Mouse (Mus musculus): ENCODE data around the gene Olfr734.

Olfr734 gene

DNA sequence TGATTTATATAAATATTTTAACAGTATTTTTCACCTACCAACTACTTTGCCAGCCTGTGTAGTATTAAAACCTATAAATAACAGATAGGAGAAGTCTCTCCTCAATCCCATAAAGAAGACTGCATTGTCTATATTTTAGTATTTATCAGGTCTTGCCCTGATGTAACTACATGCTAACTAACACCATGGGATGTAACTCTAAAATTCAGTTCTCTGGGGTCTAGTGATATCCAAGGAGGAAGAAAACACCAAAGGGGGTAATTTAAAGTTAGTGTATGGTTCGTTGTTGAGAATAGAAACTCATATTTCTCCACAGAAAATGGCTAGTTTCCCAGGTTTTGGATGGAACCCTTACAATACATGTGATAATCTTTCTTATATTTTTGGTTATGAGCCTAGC, at the start of gene Olfr734:
Gene Olfr734, minus strand, starts transcription at position 101 of the 400 bp plus-strand sequence.
- DNase-seq = no peak

DNA sequence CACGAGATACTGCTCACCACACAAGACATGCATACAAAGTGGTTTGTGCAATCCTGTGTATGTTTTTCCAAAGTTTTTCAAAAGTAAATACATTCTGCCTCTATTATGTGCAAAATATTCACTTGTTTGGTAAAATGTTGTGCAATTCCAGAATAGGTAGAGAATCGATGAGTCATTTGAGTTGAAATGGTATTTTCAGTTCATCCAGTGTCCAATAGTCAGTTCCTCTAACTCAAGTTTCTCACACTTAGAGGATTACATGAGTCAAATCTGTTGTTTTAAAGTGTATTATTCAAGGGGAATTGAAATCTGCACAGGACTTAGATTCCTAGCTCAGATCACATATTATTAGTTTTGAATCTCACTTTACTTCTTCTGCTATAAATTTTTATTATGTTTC, 37.0 kb upstream of the Olfr734 start:
- no peak for DNase-seq

DNA sequence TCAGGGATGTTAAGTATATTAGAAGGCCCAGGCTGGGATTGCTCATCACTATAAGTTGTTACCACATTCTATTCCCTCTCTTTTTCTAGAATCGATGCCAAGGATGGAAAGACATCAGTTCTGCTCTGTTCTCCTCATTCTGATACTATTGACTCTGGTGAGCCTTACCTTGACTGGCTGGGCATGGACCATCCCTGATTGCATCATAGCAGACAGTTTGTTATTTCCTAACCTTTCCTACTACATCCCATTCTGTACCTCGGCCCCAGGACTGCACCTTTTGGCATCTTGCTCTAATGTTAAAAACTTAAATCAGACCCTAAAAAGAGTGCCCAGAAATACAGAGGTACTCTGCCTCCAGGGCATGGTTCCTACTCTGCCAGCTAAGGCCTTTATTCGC, 33.9 kb upstream of the Olfr734 start:
- no peak for DNase-seq

DNA sequence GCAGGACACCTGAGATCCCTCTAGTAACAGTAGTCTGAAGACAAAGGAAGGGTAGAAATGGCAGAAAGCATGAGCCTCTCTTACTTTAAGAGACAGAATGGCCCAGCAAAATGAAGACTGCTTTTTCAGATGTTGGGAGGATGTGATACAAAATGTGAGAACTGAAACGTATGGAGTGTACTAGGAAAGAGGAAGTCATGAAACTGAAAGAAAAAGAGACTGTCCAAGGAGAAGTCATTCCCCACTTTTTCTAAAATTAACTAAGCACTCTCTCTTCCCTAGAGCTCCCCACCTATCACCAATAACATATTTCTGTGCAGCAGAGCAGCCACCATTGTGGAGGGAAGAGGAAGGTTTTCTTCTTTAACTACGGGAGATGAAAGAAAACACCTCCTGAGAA, 31.0 kb upstream of the Olfr734 start, which contains the start of gene Tlr11:
Gene Tlr11, plus strand, starts transcription at position 322 of the 400 bp plus-strand sequence.
- DNase-seq = no peak

DNA sequence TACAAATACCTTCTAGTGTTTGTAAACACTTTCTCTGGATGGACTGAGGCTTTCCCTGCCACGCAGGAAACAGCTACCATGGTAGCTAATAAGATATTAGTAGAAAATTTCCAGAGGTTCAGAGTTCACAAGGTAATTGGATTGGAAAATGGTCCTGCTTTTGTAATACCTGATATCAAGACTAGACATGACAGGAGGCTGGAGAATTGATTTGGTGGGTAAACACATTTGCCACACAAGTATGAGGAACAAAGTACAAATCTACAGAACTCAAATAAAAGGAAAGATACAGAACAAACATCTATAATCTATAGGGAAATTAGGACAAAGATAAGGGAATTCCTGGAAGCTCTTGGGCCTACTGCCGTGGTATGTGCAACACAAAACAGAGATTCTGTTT, 30.2 kb upstream of the Olfr734 start:
- DNase-seq = no peak

DNA sequence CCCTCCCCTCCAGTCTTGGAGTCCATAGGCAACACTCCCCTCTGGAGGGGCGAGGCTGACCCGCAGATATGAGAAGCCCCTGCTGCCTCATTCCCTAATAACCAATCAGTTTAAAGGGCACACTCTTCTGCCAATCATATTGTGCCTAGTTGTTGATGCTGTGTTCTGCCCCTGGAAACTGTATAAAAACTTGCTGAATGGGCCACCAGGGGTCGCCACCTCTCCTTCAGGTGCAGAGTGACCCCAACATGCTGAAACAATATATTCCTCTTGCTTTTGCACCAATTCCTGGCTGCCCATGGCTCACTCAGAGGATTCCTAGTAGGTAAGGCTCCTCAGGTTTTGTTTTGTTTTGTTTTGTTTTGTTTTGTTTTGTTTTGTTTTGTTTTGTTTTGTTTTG, 25.9 kb upstream of the Olfr734 start:
- DNase-seq = peak; percentile 5

DNA sequence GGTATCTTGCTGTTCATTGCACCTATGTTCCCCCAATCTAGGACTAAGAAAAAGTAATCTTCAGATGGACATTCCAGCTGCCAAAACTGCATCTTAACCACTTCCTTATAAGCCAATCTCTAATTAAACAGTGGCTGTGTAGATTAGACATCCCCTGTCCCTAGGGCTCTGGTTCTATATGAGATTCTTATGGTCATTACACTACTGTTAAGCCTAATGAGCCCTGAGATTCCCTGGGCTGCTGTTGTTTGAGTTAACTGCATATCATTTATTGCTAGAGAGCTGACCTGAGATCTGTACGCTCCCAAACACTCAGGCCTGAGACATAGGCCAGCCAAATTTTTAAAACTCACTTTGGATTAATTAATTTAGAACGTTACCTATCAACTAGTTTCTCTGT, 22.2 kb upstream of the Olfr734 start, which contains the start of gene Olfr735:
Gene Olfr735, minus strand, starts transcription at position 77 of the 400 bp plus-strand sequence.
- no peak for DNase-seq

DNA sequence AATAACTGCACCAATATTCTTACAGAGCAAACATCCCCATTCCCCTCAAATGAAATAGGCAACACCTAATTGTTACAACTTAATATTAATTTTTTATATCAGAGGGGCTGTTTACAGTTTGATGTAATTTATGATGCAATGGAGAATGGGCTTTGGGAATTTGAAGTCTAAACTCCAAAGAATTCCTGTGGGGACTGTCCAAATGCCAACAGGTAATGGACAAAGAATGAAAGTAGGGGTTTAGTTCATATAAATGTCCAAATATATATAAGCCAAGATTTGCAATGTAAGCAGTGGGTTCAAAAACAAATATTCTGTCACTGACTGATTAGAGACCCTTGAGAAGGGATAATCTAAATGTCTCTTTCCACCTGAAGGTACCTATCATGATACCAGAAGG, 25.1 kb downstream of the Olfr734 start, which contains the start of gene Olfr733:
Gene Olfr733, minus strand, starts transcription at position 101 of the 400 bp plus-strand sequence.
- DNase-seq = no peak

DNA sequence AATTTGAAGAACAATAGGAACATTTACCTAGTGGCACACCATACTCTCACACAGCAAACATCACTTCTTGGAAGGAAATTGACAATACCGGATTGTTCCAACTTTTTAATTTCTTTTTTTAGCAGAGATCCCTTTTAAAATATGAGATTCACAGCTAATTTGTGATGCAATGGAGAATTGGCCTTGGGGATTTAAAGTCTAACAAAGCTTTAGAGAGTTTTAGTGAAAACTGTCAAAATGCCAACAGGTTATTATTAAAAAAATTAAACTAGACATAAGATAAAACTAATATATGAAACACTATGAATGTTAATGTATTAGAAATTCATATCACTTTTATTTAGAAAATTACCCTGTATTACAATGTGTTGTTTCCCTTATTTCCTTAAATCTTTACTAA, 42.5 kb downstream of the Olfr734 start, which contains the start of gene Olfr732:
Gene Olfr732, minus strand, starts transcription at position 101 of the 400 bp plus-strand sequence.
- DNase-seq = no peak

All from kidney, postnatal 10 days (tissue).